Mouse (Mus musculus) activated CD4-positive, CD25-positive, alpha-beta regulatory T cell, adult 4 months (primary cell): ENCODE measurements around the gene Ptpn7. TPM values are rescaled to one million over a fixed set of nuclear protein-coding genes. Genes with fewer than 3 reads are reported as not detected.
"Not testable (repeated sequence)": the region's sequence is repeated elsewhere in the genome, so short reads cannot be mapped to it uniquely, and the experiment has no call there.

ENCODE experiments used
- ATAC-seq: one replicate; pipeline ENCODE4 v1.8.0; 2017
- polyA plus RNA-seq, 2 experiments: library from polyadenylated mRNA; unstranded; fragments of 100-300 nt; shearing (Covaris generic); gene quantifications; one replicate each; pipeline ENCODE4 v1.2.1; 2017

Gene Ptpn7
- polyA plus RNA-seq, 2 experiments from 2014 or later, result 155 to 193 TPM

GRCm38 (mm10) chr1:135159556-135160123, 27.1 kb downstream of the Ptpn7 start:
- ATAC-seq, result no peak

DNA sequence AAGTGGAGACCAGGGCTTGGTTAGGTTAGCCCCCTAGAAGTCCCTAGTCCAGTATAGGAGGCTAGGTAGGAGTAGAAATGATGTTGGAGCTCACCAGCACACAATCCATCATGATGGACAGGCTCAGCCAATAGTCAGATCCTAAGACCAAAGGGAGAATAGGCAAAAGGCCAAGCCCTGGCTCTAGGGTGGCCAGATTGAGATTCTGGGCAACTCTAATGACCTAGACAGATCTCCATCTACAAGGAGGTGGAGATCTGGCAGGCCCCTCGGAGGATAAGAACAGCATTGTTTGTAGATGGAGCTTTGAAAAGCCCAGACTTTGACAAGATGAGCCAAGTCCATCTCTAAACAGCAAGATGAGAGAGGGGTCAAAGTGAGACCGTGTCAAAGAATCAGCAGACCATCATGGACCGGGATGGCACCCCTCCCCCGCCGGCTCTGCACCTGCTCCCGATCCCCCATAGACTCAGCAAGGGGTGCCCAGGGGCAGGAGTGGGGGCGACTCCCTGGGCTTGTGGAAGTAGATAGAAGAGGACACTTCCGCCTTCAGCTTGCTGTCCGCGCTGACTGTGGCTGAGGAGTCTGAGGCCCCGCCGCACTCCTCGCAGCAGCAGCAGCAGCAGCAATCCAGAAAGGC, 28.0 kb downstream of the Ptpn7 start:
- no peak for ATAC-seq

DNA sequence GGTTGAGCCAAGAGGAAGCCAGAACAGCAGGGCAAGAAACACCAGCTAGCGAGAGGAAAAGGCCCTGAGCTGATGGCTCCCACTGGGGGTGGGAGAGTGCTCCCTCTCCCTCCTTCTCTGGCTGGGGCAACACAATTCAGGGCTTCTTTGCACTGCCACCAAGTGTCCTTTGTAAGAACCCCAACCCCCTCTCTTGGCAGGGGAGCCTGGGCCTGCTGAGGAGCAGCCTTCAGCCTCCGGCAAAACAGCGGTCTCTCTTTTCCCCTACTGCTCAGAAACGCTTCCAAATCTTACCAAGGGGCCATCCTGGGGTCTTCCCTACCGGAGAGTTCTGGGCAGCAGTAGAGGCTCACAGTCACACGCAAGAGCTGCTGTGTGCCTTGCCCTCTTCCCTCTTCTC, 30.2 kb downstream of the Ptpn7 start:
- ATAC-seq, result no peak

DNA sequence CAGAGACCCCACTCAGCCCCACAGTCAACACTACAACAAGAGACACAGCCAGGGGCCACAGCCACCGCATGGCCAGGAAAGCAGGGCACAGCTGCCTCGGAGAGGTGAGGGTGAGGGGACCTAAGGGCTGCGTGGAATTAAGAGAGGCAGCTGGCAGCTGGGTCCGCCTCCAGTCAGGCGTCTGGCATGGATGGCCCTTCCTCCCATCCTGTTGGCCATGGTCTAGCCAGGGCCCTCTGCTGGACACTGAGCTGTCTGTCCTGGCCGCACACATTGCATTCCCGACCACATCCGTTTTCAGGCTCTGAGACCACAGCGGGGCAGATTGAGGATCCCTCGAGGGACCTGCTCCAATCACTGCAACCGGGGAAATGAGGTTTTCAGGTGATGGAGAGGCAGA, 34.9 kb downstream of the Ptpn7 start, which contains the start of gene Gpr37l1:
Gene Gpr37l1 (minus strand): TSS at position 247 of the 400 bp plus-strand sequence.
- no peak for ATAC-seq

- no peak for ATAC-seq
These were observed 36.1 kb downstream of the Ptpn7 start for GRCm38 (mm10) chr1:135168453-135169200.

GRCm38 (mm10) chr1:135169556-135170224, 37.2 kb downstream of the Ptpn7 start:
- no peak for ATAC-seq

DNA sequence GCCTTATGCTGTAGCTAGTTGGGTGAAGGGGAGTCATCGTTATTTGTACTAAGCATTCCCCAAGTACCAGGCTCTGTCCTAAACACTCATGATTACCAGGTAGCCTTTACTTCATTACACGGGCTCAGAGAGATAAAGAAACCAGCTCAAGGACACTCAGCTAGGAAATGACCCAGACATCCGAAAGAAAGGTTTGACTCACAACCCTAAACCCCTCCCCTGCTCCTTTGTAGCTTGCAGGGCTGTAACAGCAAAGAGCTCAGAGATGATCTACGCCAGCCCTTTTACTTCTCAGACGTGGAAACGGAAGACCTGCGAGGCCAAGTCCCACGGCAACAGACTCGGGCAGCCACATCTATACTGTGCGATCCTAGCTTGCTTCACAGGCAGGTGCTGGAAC, 37.8 kb downstream of the Ptpn7 start:
- no peak for ATAC-seq

- ATAC-seq, result no peak
These were observed 38.7 kb downstream of the Ptpn7 start for GRCm38 (mm10) chr1:135171202-135171601.

GRCm38 (mm10) chr1:135171984-135172383, 39.5 kb downstream of the Ptpn7 start:
- ATAC-seq, result no peak

DNA sequence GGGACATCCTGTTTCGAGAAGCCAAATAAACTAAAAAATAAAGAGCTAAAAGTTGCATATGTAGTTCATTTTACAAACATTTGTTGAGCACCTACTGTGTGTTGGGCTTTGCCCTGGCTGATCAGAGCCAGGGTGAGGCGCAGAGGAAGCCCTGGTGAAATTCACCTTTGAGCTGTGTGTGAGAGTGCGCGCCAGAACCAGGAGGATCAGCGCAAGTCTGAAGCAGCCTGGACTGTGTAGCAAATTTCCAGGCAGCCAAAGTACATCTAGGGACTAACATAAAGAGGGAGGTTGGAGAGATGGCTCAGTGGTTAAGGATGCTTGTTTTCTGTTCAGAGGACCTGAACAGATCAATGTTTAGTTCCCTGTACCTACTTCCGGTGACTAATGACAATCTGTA, 40.8 kb downstream of the Ptpn7 start:
- no peak for ATAC-seq

GRCm38 (mm10) chr1:135175176-135175575, 42.7 kb downstream of the Ptpn7 start:
- ATAC-seq, result no peak

GRCm38 (mm10) chr1:135177724-135178123, 45.2 kb downstream of the Ptpn7 start:
- ATAC-seq, result no peak

- no peak for ATAC-seq
These were observed 46.4 kb downstream of the Ptpn7 start for GRCm38 (mm10) chr1:135178863-135179262.

DNA sequence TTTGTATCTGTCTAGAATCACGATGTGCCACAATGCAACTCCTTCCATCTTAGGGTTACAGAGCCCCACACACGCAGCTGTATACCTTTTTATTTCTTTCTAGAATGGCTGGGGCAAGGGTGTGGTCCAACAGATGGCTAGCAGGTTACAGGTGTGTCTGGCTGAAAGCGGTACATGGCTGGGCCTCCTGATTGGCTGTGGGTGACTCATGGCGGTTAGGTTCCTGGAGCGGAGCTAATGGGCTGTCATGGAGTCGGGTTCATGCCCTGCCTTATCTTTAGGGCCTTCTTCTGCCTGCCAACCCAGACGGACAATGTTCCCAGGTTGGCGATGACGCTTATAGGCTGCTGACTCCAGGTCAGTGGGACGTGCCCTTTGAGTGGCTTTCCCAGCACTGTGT, 48.3 kb downstream of the Ptpn7 start:
- ATAC-seq, result no peak

DNA sequence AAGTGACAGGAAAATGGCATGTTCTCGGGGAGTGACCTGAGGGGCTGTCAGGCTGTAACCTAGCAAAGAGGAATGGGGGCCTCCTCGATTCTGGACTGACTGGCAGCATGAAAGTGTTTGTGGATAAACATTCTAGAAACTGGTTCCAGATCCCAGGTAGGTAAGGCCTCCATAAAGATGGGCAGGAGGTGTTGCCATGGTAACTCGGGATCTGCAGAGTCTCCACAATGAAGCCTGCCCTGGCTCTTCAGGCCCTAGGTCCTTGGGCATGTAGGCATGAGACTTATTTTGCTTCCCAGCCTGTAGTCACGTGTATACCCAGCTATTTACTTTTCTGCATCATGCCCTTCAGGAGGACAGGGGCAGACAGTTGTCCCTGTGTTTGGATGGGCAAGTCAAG, 48.8 kb downstream of the Ptpn7 start:
- ATAC-seq, result no peak

GRCm38 (mm10) chr1:135181880-135182623, 49.6 kb downstream of the Ptpn7 start:
- ATAC-seq, result no peak

GRCm38 (mm10) chr1:135182975-135183374, 50.5 kb downstream of the Ptpn7 start:
- ATAC-seq, result no peak

DNA sequence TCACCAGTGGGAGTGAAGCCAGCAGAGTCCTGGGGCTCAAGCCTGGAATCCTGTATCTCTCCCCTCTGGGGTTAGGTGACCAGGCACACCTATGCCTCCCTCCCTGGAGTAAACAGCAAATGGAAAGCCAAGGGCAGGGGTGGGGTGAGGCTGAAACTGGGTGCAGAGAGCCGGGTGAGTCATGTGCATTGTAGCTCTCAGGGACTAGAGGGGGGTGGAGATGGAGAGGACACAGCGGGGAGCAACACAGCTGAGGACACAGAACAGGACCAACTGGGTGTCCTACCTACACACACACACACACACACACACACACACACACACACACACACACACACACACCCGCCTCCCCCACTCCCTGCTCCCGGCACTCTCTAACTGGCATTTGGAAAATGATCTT, 50.9 kb downstream of the Ptpn7 start:
- ATAC-seq, result no peak

GRCm38 (mm10) chr1:135183941-135184570, 51.6 kb downstream of the Ptpn7 start:
- no peak for ATAC-seq

DNA sequence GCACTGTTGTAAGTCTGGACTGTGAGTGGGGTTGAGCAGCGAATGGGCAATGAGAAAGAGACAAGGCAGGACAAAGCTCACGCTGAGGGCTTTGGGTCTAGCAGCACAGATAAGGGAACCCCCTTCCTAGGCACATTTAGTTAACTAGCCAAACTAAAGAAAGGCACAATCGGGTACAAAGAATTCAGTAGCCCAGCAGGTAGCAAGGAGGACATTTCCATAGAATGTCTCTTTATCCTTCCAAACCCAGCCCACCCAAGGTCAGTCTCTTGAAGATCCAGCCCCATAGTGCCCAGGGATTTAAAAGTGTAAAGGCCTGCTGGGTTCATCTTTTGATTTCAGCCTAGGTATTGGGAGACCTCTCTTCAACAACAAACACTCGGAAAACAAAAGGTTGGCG, 53.4 kb downstream of the Ptpn7 start:
- ATAC-seq, result no peak

- no peak for ATAC-seq
These were observed 53.9 kb downstream of the Ptpn7 start for GRCm38 (mm10) chr1:135186427-135186826.

DNA sequence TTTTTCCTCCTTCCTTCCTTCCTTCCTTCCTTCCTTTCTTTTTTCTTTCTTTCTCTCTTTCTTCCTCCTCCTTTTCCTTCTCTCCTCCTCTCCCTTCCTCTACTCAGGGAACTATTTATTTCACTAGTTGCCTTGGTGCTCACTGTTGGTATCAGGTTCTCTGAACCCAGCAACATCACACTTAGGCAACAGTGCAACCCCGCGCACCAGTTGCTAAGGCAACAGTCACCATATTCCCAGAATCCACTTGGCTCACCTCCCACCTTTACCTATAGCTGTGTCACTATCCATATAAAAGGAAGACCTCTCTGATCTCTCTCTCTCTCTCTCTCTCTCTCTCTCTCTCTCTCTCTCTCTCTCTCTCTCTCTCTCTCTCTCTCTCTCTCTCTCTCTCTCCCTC, 54.5 kb downstream of the Ptpn7 start:
- not testable (repeated sequence) for ATAC-seq
